Mouse (Mus musculus) lung, adult 2 months (tissue): ENCODE measurements at regions not wholly inside any gene's neighbourhood (a gene's known extent, or its start where the extent isn't known, plus 50 kb on each side); places are given as distances from the start of the nearest gene placed in this dataset.

ENCODE experiments used
- DNase-seq: peaks from one replicate; pipeline ENCODE4 v3.0.0; 2022
- H3K4me1 ChIP-seq: fragments of 200-500 bp; 2 replicates; pipeline ENCODE4 v1.6.1; 2011; ENCODE audit warnings: low read length; ENCODE audit not compliant: control insufficient read depth, insufficient read depth
- H3K4me3 ChIP-seq: fragments of 200-500 bp; replicated peaks from 2 replicates; pipeline ENCODE3; 2011; ENCODE audit warnings: low read depth, mild to moderate bottlenecking, control low read depth, low read length; ENCODE audit errors: extremely low read depth
- CTCF ChIP-seq: fragments of 200-500 bp; IDR thresholded peaks from 2 replicates; pipeline ENCODE4 v1.5.1; 2011; ENCODE audit warnings: mild to moderate bottlenecking, low read length, control low read depth; ENCODE audit not compliant: insufficient read depth
- POLR2A ChIP-seq: fragments of 200-500 bp; IDR thresholded peaks from 2 replicates; pipeline ENCODE4 v1.6.1; 2011; ENCODE audit warnings: low read depth, mild to moderate bottlenecking, control low read depth, low read length, borderline replicate concordance; ENCODE audit errors: extremely low read depth
- WGBS: fragments of 180-500 bp; shearing (Covaris S2); methylation state at CpG from one replicate; pipeline ENCODE4 v1.1.7; 2018; 5-methylcytosine and 5-hydroxymethylcytosine counted together

DNA sequence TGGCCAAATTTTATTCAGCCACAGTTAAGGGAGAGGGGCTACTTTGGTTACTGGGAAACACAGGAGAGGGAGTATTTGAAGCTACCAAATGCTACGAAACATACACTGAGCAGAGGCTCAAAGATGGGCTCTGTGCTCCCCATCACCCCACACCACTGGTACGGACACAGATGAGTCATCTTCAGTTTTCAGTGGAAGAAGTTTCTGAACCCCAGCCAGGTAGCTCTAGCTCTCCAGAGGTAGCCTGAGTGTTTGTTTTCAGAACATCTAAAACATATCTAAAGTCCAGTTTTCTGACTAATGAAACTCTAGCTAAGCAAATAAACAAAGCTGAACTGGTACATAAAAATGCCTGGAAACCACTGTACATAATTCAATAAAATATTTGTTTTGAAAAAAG is 90.3 kb upstream of the Tac1 start:
- no peak for DNase-seq
- 64% methylated on average over 2 of the region's 2 CpGs for WGBS
- TF ChIP-seq POLR2A (no peak), CTCF (no peak)
- H3K4me1 ChIP-seq = no peaks in the 10 kb centered on the region
- no peak overlapping the region for H3K4me3 ChIP-seq

DNA sequence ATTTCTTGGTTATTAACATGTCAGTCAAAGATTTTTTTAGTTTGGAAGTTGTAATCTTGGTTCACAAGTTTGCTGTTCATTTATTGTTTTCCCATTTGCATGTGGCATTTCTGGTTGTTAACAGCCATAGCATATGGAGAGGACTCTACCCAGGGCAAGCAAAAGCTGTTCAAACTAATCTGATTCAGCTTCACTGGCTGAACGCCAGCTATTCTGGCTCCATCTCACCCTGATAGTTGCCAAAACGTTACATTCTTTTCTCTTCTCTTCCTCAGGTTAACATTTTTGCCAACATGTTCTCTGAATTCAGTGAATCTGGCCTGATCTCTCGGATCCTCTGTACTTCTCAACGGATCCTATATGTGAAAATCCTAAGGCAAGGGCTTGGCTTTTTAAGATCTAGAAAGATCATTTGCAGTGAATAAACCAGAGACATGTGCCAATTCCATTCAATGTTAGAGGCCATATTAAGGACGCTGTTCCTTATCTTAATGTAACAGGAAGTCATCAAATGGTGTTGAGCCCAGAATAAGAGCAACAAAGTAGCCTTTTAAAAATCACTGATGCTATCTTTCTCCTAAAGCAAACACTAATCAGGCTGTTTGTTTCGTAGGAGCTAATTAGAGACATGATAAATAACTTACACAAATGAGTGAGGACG is 82.2 kb upstream of the Tac1 start:
- no peak for DNase-seq
- no peak for TF ChIP-seq CTCF
- TF ChIP-seq POLR2A = no peak
- Histone ChIP-seq H3K4me3 (no peak overlapping the region), H3K4me1 (no peaks in the 10 kb centered on the region)
- WGBS = 31% methylated on average over 7 of the region's 7 CpGs

DNA sequence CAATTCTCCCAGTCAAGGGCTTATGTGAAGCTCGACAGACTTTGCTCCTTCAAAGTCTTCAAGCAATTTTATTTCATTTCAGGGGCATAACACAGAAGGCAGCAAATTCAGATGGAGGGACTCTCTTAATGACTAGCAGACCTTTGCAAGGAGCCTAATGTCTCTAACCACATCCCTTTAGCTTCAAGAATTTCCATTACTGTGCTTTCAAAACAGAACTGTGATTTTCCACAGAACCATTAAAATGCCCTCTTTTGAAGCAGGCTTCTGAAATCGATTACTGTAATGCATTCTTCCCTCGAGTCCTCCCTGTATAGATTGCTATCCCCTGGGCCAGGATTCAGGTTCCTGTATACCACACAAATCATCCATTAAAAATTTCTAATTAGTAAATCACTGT is 80.9 kb upstream of the Tac1 start:
- no peak for TF ChIP-seq CTCF
- no peak for TF ChIP-seq POLR2A
- WGBS = 65% methylated on average over 3 of the region's 3 CpGs
- DNase-seq = no peak
- H3K4me1 ChIP-seq = no peaks in the 10 kb centered on the region
- H3K4me3 ChIP-seq = no peak overlapping the region

DNA sequence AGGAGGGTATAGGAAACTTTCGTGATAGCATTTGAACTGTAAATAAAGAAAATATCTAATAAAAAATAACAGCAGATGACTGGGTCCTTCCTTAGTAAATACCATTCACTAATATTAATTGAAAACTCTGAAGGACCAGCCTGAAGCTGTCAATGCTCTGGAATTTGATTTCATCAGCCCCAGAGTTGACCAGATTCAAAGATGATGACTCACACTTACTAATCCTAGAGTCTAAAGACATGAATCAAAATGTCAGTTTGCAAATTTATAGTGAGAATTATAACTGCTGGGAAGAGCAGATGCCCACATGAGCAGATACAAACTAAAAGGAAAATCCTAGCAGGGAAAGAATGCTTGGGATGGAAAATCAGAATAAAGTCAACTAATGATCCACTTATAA is 77.8 kb upstream of the Tac1 start:
- Histone ChIP-seq H3K4me1 (no peaks in the 10 kb centered on the region), H3K4me3 (no peak overlapping the region)
- 83% methylated on average over 1 of the region's 1 CpGs for WGBS
- no peak for DNase-seq
- TF ChIP-seq CTCF = no peak
- TF ChIP-seq POLR2A = no peak

DNA sequence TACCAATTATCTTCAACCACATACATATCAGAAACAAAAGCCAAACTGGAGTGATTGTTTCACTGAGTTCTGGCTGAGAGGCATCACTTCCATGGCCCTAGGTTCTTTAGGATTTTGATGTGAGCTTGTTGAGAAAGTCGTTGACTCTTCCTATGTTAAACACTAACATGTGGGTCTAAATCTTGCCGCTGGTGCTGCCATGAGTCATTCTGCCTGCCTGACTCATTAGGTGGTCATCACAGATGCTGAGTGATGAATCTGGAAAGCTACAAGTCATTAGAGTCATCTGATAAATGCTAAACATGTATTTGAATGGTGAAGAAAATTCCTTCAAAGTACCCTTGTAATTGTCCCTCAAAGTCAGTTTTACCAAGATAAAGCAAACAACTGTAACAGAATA is 60.4 kb upstream of the Tac1 start:
- 60% methylated on average over 2 of the region's 2 CpGs for WGBS
- Histone ChIP-seq H3K4me3 (no peak overlapping the region), H3K4me1 (no peaks in the 10 kb centered on the region)
- no peak for TF ChIP-seq POLR2A
- no peak for TF ChIP-seq CTCF
- DNase-seq = no peak

DNA sequence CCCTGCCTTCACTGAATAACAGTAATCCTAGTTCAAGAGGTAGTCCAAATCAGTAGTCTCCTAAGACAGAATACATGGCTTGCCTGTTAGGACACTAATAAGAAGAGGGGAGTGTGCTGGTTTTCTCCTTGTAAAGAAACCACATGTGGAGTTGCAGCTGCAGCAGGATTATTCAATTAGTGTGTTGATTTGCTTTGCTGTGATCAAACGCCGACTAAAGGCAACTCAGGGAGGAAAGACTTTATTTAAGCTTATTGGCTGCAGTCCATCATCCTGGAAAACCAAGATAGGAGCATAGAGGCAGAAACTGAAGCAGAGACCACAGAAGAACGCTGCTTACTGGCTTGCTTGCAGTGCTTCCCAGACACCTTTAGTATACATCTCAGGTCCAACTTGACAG is 57.9 kb upstream of the Tac1 start:
- WGBS = 38% methylated on average over 3 of the region's 3 CpGs
- H3K4me1 ChIP-seq = no peaks in the 10 kb centered on the region
- no peak for DNase-seq
- TF ChIP-seq CTCF = no peak
- TF ChIP-seq POLR2A = no peak
- no peak overlapping the region for H3K4me3 ChIP-seq
